ENCODE assay signal across 8 mouse cellular contexts in genomic region chr8:109564766-109565165, GRCm38 (mm10). TPM values are rescaled to one million over a fixed set of nuclear protein-coding genes. Genes with fewer than 3 reads are reported as not detected.
A peak's percentile ranks its signal among the peaks of the same experiment; 100 is the strongest.
DNase-seq lines count a peak whose midpoint lies in the region; ATAC-seq and TF ChIP-seq lines count a peak whose summit lies in the region.

No protein-coding gene starts in this region.

- peak overlapping the region; percentile 92 for H3K27ac ChIP-seq in heart, adult 2 months
- H3K27ac ChIP-seq in forebrain, embryonic 12.5 days, result no peak overlapping the region
- peak overlapping the region; percentile 94 for H3K27ac ChIP-seq in liver, embryonic 13.5 days

- no peak for DNase-seq in heart, adult 2 months
- no peak for DNase-seq in heart, postnatal 14 days
- peak; percentile 47 for DNase-seq in A20 (ENCODE audit: low read depth, low spot score)
- no peak for DNase-seq in liver, embryonic 13.5 days
- DNase-seq in right cerebral cortex, adult 18-20 months, result no peak
- no peak for DNase-seq in layer of hippocampus, adult 18-20 months (ENCODE audit: low spot score in 2 of 2)

- no peak for TF ChIP-seq EP300 in heart, adult 2 months (IDR thresholded peaks at IDR 0.05; ENCODE audit: insufficient read depth, low read depth, low read length)

- peak overlapping the region; percentile 87 for H3K4me2 ChIP-seq in forebrain, embryonic 12.5 days
- peak overlapping the region; percentile 90 for H3K4me2 ChIP-seq in liver, embryonic 13.5 days

- TF ChIP-seq CTCF in heart, adult 2 months (IDR thresholded peaks at IDR 0.05), result no peak

- no peak for ATAC-seq in forebrain, embryonic 12.5 days (ENCODE audit: low FRiP score)
- no peak for ATAC-seq in liver, embryonic 13.5 days (ENCODE audit: low read depth)
- no peak for ATAC-seq in inflammation-experienced regulatory T-cells, adult 6 months

- TF ChIP-seq POLR2A in heart, adult 2 months (IDR thresholded peaks at IDR 0.05; ENCODE audit: insufficient read depth, low read depth, low read length), result no peak

- WGBS in heart, adult 2 months, result 1% methylated on average over 10 of the region's 10 CpGs
- WGBS in forebrain, embryonic 12.5 days, result 5% methylated on average over 10 of the region's 10 CpGs
- 3% methylated on average over 10 of the region's 10 CpGs for WGBS in liver, embryonic 13.5 days (ENCODE audit: insufficient replicate concordance)

- H3K4me1 ChIP-seq in heart, adult 2 months (ENCODE audit: control insufficient read depth, insufficient read depth, low read length), result no peaks in the 10 kb centered on the region
- H3K4me1 ChIP-seq in forebrain, embryonic 12.5 days, result peaks cover 22% of the 10 kb centered on the region
- peaks cover 24% of the 10 kb centered on the region for H3K4me1 ChIP-seq in liver, embryonic 13.5 days (replicated peaks)

- H3K9ac ChIP-seq in heart, adult 2 months (ENCODE audit: low read depth, low read length), result peak overlapping the region; percentile 58; the same call in 1 of the 2 replicates
- H3K9ac ChIP-seq in forebrain, embryonic 12.5 days, result peak overlapping the region; percentile 85
- peak overlapping the region; percentile 94 for H3K9ac ChIP-seq in liver, embryonic 13.5 days

- intact Hi-C loops in heart, adult 2 months (cut with DNase I), result loop anchor here (5.0 to 10.0 kb wide), 3 partner anchors 213 to 1980 kb away; partner anchors contain the start of genes Ap1g1, Phlpp2 and Psmd7
- intact Hi-C loops in heart, postnatal 14 days (cut with DNase I), result no loop called here

- no peaks in the 10 kb centered on the region for H3K79me2 ChIP-seq in heart, adult 2 months (replicated peaks; ENCODE audit: control insufficient read depth, insufficient read depth, low read length)

- no peaks in the 10 kb centered on the region for H3K27me3 ChIP-seq in heart, adult 2 months (ENCODE audit: control insufficient read depth, insufficient read depth, low read length)
- no peaks in the 10 kb centered on the region for H3K27me3 ChIP-seq in forebrain, embryonic 12.5 days
- H3K27me3 ChIP-seq in liver, embryonic 13.5 days, result no peaks in the 10 kb centered on the region

- H3K36me3 ChIP-seq in heart, adult 2 months (ENCODE audit: control insufficient read depth, insufficient read depth, low read length), result no peaks in the 10 kb centered on the region; the same call in 1 of the 2 replicates
- peaks cover 31% of the 10 kb centered on the region for H3K36me3 ChIP-seq in forebrain, embryonic 12.5 days (replicated peaks)
- H3K36me3 ChIP-seq in liver, embryonic 13.5 days, result peaks cover 33% of the 10 kb centered on the region

- peak overlapping the region; percentile 84 for H3K4me3 ChIP-seq in heart, adult 2 months
- peak overlapping the region; percentile 89 for H3K4me3 ChIP-seq in forebrain, embryonic 12.5 days (replicated peaks)
- H3K4me3 ChIP-seq in liver, embryonic 13.5 days (replicated peaks), result peak overlapping the region; percentile 97

- no peaks in the 10 kb centered on the region for H3K9me3 ChIP-seq in forebrain, embryonic 12.5 days
- H3K9me3 ChIP-seq in liver, embryonic 13.5 days (replicated peaks), result no peaks in the 10 kb centered on the region

RNA-seq across cellular contexts. Expression of gene Dhx38, which starts 0.9 kb away (rescaled TPM):
- 10 to 100 TPM; 13.1 to 13.2 TPM for total RNA-seq in heart, adult 2 months (2021)
- 8.6 and 9.7 TPM in 2 replicates for polyA plus RNA-seq in heart, adult 2 months (2012; rRNA removed)
- total RNA-seq in heart, postnatal 14 days (2021), result 10 to 100 TPM; 14.0 to 14.6 TPM
- polyA plus RNA-seq in forebrain, embryonic 12.5 days (2016; fragmentation: Nextera tagmentation; extraction: Ambion mirVana), result 32.7 and 35.9 TPM in 2 replicates
- 12.5 and 14.4 TPM in 2 replicates for polyA plus RNA-seq in liver, embryonic 13.5 days (2015; fragmentation: Nextera tagmentation; extraction: Ambion mirVana)
- 10 to 100 TPM; 12.1 to 13.6 (median 13.0) TPM for polyA plus RNA-seq in inflammation-experienced regulatory T-cells, adult 6 months (2017; shearing (Covaris generic))
- 10 to 100 TPM; 26.0 to 27.0 TPM for total RNA-seq in layer of hippocampus, adult 18-20 months (2021)

RNA-seq across cellular contexts. Expression of gene Txnl4b, which starts 0.9 kb away (rescaled TPM):
- total RNA-seq in heart, adult 2 months (2021), result 1 to 10 TPM; 4.2 to 5.1 TPM
- polyA plus RNA-seq in heart, adult 2 months (2012; rRNA removed), result 4.8 and 5.0 TPM in 2 replicates
- total RNA-seq in heart, postnatal 14 days (2021), result 1 to 10 TPM; 4.4 to 5.0 TPM
- 21.7 and 23.4 TPM in 2 replicates for polyA plus RNA-seq in forebrain, embryonic 12.5 days (2016; fragmentation: Nextera tagmentation; extraction: Ambion mirVana)
- polyA plus RNA-seq in liver, embryonic 13.5 days (2015; fragmentation: Nextera tagmentation; extraction: Ambion mirVana), result 11.8 and 13.4 TPM in 2 replicates
- polyA plus RNA-seq in inflammation-experienced regulatory T-cells, adult 6 months (2017; shearing (Covaris generic)), result 10 to 100 TPM; 15.1 to 24.2 (median 15.5) TPM
- 10 to 100 TPM; 16.4 to 16.7 TPM for total RNA-seq in layer of hippocampus, adult 18-20 months (2021)

RNA-seq across cellular contexts. Expression of gene Hp, which starts 14.2 kb away (rescaled TPM):
- total RNA-seq in heart, adult 2 months (2021), result 1 to 10 TPM; 6.7 to 8.9 TPM
- polyA plus RNA-seq in heart, adult 2 months (2012; rRNA removed), result 21.2 and 76.1 TPM in 2 replicates
- total RNA-seq in heart, postnatal 14 days (2021), result 10 to 100 TPM; 18.7 to 51.9 TPM
- 0.15 TPM in 1 of 2 replicates, not detected in the other for polyA plus RNA-seq in forebrain, embryonic 12.5 days (2016; fragmentation: Nextera tagmentation; extraction: Ambion mirVana)
- polyA plus RNA-seq in liver, embryonic 13.5 days (2015; fragmentation: Nextera tagmentation; extraction: Ambion mirVana), result 13.9 and 16.7 TPM in 2 replicates
- polyA plus RNA-seq in inflammation-experienced regulatory T-cells, adult 6 months (2017; shearing (Covaris generic)), result 1 to 10 TPM in 1 of 3 experiments, under 1 TPM in 1, not detected in 1; 0.40 to 1.3 TPM
- total RNA-seq in layer of hippocampus, adult 18-20 months (2021), result not detected

RNA-seq across cellular contexts. Expression of gene Dhodh, which starts 43.7 kb away (rescaled TPM):
- total RNA-seq in heart, adult 2 months (2021), result 10 to 100 TPM; 13.4 to 16.8 TPM
- 13.8 and 17.9 TPM in 2 replicates for polyA plus RNA-seq in heart, adult 2 months (2012; rRNA removed)
- 10 to 100 TPM; 18.3 to 20.8 TPM for total RNA-seq in heart, postnatal 14 days (2021)
- polyA plus RNA-seq in forebrain, embryonic 12.5 days (2016; fragmentation: Nextera tagmentation; extraction: Ambion mirVana), result 38.7 and 39.6 TPM in 2 replicates
- 25.9 and 26.5 TPM in 2 replicates for polyA plus RNA-seq in liver, embryonic 13.5 days (2015; fragmentation: Nextera tagmentation; extraction: Ambion mirVana)
- polyA plus RNA-seq in inflammation-experienced regulatory T-cells, adult 6 months (2017; shearing (Covaris generic)), result 10 to 100 TPM; 21.3 to 40.7 (median 40.2) TPM
- total RNA-seq in layer of hippocampus, adult 18-20 months (2021), result 10 to 100 TPM; 22.7 to 26.4 TPM

RNA-seq across cellular contexts. Expression of gene Pkd1l3, which starts 49.6 kb away (rescaled TPM):
- under 1 TPM in 1 of 2 experiments, not detected in 1; 0.08 TPM for total RNA-seq in heart, adult 2 months (2021)
- 0.14 TPM in 1 of 2 replicates, not detected in the other for polyA plus RNA-seq in heart, adult 2 months (2012; rRNA removed)
- under 1 TPM in 1 of 2 experiments, not detected in 1; 0.10 TPM for total RNA-seq in heart, postnatal 14 days (2021)
- polyA plus RNA-seq in forebrain, embryonic 12.5 days (2016; fragmentation: Nextera tagmentation; extraction: Ambion mirVana), result 0.05 and 0.22 TPM in 2 replicates
- 0.58 and 0.85 TPM in 2 replicates for polyA plus RNA-seq in liver, embryonic 13.5 days (2015; fragmentation: Nextera tagmentation; extraction: Ambion mirVana)
- 1 to 10 TPM in 2 of 3 experiments, under 1 TPM in 1; 0.75 to 2.5 (median 1.6) TPM for polyA plus RNA-seq in inflammation-experienced regulatory T-cells, adult 6 months (2017; shearing (Covaris generic))
- 1 to 10 TPM; 2.0 to 3.1 TPM for total RNA-seq in layer of hippocampus, adult 18-20 months (2021)
